Comparison of ENCODE assay signal across 1 mouse cellular context in genomic region chr6:124505028-124505427, GRCm38 (mm10).
TF ChIP-seq lines count a peak whose summit lies in the region.

No protein-coding gene starts in this region.

TF ChIP-seq in CH12.LX, 34 proteins besides CTCF, POLR2A, EP300 and RAD21 (continued from another document):
- TF ChIP-seq CHD1 (IDR thresholded peaks at IDR 0.05; ENCODE audit: low read depth, low read length), result no peak
- TF ChIP-seq ETS1 (conservative IDR thresholded peaks at IDR 0.05; ENCODE audit: low read depth, low read length), result no peak
- TF ChIP-seq SMC3 (IDR thresholded peaks at IDR 0.05; ENCODE audit: low read depth, low read length), result no peak
- TF ChIP-seq PAX5 (IDR thresholded peaks at IDR 0.05; ENCODE audit: low read length), result no peak
TF ChIP-seq in CH12.LX: peak in this region for 0.
